Mouse (Mus musculus): ENCODE measurements at regions not wholly inside any gene's neighbourhood (a gene's known extent, or its start where the extent isn't known, plus 50 kb on each side); places are given as distances from the start of the nearest gene placed in this dataset.

- no peak for TF ChIP-seq CTCF (IDR thresholded peaks at IDR 0.05; ENCODE audit: extremely low read depth, insufficient read depth, insufficient read length, insufficient replicate concordance)
- no peak for TF ChIP-seq POLR2A (IDR thresholded peaks at IDR 0.05; ENCODE audit: low read depth, low read length)
Measured at GRCm38 (mm10) chr1:193506991-193507390, 136.9 kb upstream of the Camk1g start.
